Mouse (Mus musculus) erythroblast, embryonic 14.5 days (primary cell): Measurements from ENCODE around the gene Mthfd1l. TPM values are rescaled to one million over a fixed set of nuclear protein-coding genes. Genes with fewer than 3 reads are reported as not detected.

Experiments
- H3K27me3 ChIP-seq: 2 replicates; pipeline ENCODE4 v1.6.1; 2012; ENCODE audit warnings: inconsistent platforms; ENCODE audit not compliant: control insufficient read depth
- H3K36me3 ChIP-seq: 2 replicates; pipeline ENCODE4 v1.6.1; 2012; ENCODE audit warnings: mild to moderate bottlenecking, inconsistent platforms; ENCODE audit not compliant: control insufficient read depth
- H3K4me1 ChIP-seq: 2 replicates; pipeline ENCODE4 v1.6.1; 2012; ENCODE audit warnings: inconsistent platforms; ENCODE audit not compliant: control insufficient read depth
- H3K4me3 ChIP-seq: replicated peaks from 2 replicates; pipeline ENCODE3; 2012; ENCODE audit warnings: moderate library complexity, mild to moderate bottlenecking, inconsistent platforms
- H3K9me3 ChIP-seq: 2 replicates; pipeline ENCODE4 v1.6.1; 2012; ENCODE audit warnings: low read length, inconsistent platforms, mixed read lengths; ENCODE audit not compliant: control insufficient read depth
- GATA1 ChIP-seq: IDR thresholded peaks from 2 replicates; pipeline ENCODE4 v1.6.1; 2012; ENCODE audit warnings: low read length, inconsistent platforms, mixed read lengths
- TAL1 ChIP-seq: IDR thresholded peaks from 3 replicates; pipeline ENCODE4 v1.6.1; 2012; ENCODE audit warnings: low read length, inconsistent platforms, mixed read lengths
- polyA plus RNA-seq: library from polyadenylated mRNA; stranded (reverse); fragments of >175 nt; gene quantifications from 2 replicates; pipeline ENCODE4 v1.2.3, GENCODE M21; 2012

Mthfd1l gene
- polyA plus RNA-seq, 1 experiment = 1.2 TPM

- no peaks in the 10 kb centered on the region for H3K27me3 ChIP-seq
- no peak overlapping the region for H3K4me3 ChIP-seq
- H3K4me1 ChIP-seq = no peaks in the 10 kb centered on the region
- TF ChIP-seq TAL1 (no peak), GATA1 (no peak)
- no peaks in the 10 kb centered on the region for H3K9me3 ChIP-seq
- peaks cover 61% of the 10 kb centered on the region for H3K36me3 ChIP-seq
These were observed 133.0 kb downstream of the Mthfd1l start for GRCm38 (mm10) chr10:4105676-4106528.

- Histone ChIP-seq H3K36me3 (peaks cover 63% of the 10 kb centered on the region), H3K9me3 (no peaks in the 10 kb centered on the region), H3K4me1 (no peaks in the 10 kb centered on the region; the same call in 1 of the 2 replicates), H3K27me3 (no peaks in the 10 kb centered on the region), H3K4me3 (no peak overlapping the region)
- TF ChIP-seq TAL1 (no peak), GATA1 (no peak)
These were observed 134.9 kb downstream of the Mthfd1l start for GRCm38 (mm10) chr10:4107661-4108338.

GRCm38 (mm10) chr10:4108462-4108861 is 135.5 kb downstream of the Mthfd1l start:
- H3K4me1 ChIP-seq = no peaks in the 10 kb centered on the region; the same call in 1 of the 2 replicates
- no peak overlapping the region for H3K4me3 ChIP-seq
- H3K9me3 ChIP-seq = no peaks in the 10 kb centered on the region
- peaks cover 62% of the 10 kb centered on the region for H3K36me3 ChIP-seq
- H3K27me3 ChIP-seq = no peaks in the 10 kb centered on the region
- TF ChIP-seq TAL1 (no peak), GATA1 (no peak)

- no peaks in the 10 kb centered on the region; the same call in 1 of the 2 replicates for H3K4me1 ChIP-seq
- no peaks in the 10 kb centered on the region for H3K27me3 ChIP-seq
- TF ChIP-seq TAL1 (no peak), GATA1 (no peak)
- H3K9me3 ChIP-seq = no peaks in the 10 kb centered on the region
- no peak overlapping the region for H3K4me3 ChIP-seq
- peaks cover 53% of the 10 kb centered on the region for H3K36me3 ChIP-seq
These were observed 138.3 kb downstream of the Mthfd1l start for GRCm38 (mm10) chr10:4111095-4111794.

- H3K4me1 ChIP-seq = no peaks in the 10 kb centered on the region; the same call in 1 of the 2 replicates
- no peak overlapping the region for H3K4me3 ChIP-seq
- H3K36me3 ChIP-seq = peaks cover 50% of the 10 kb centered on the region
- TF ChIP-seq TAL1 = no peak
- no peak for TF ChIP-seq GATA1
- H3K9me3 ChIP-seq = no peaks in the 10 kb centered on the region
- H3K27me3 ChIP-seq = no peaks in the 10 kb centered on the region
These were observed 138.8 kb downstream of the Mthfd1l start for GRCm38 (mm10) chr10:4111795-4112139.

- TF ChIP-seq TAL1 (no peak), GATA1 (no peak)
- Histone ChIP-seq H3K4me1 (no peaks in the 10 kb centered on the region; the same call in 1 of the 2 replicates), H3K27me3 (no peaks in the 10 kb centered on the region), H3K36me3 (peaks cover 47% of the 10 kb centered on the region), H3K9me3 (no peaks in the 10 kb centered on the region), H3K4me3 (no peak overlapping the region)
These were observed 139.9 kb downstream of the Mthfd1l start for GRCm38 (mm10) chr10:4112611-4113327.

- no peaks in the 10 kb centered on the region for H3K9me3 ChIP-seq
- peaks cover 41% of the 10 kb centered on the region for H3K36me3 ChIP-seq
- H3K27me3 ChIP-seq = no peaks in the 10 kb centered on the region
- H3K4me1 ChIP-seq = no peaks in the 10 kb centered on the region; the same call in 1 of the 2 replicates
- no peak for TF ChIP-seq TAL1
- no peak for TF ChIP-seq GATA1
- H3K4me3 ChIP-seq = no peak overlapping the region
These were observed 140.4 kb downstream of the Mthfd1l start for GRCm38 (mm10) chr10:4113328-4113658.

GRCm38 (mm10) chr10:4116653-4117052 is 143.7 kb downstream of the Mthfd1l start:
- H3K27me3 ChIP-seq = no peaks in the 10 kb centered on the region
- no peaks in the 10 kb centered on the region for H3K9me3 ChIP-seq
- peaks cover 46% of the 10 kb centered on the region for H3K36me3 ChIP-seq
- no peak for TF ChIP-seq GATA1
- TF ChIP-seq TAL1 = no peak
- no peaks in the 10 kb centered on the region; the same call in 1 of the 2 replicates for H3K4me1 ChIP-seq
- no peak overlapping the region for H3K4me3 ChIP-seq

GRCm38 (mm10) chr10:4117091-4117490 is 144.2 kb downstream of the Mthfd1l start:
- Histone ChIP-seq H3K36me3 (peaks cover 43% of the 10 kb centered on the region), H3K4me1 (no peaks in the 10 kb centered on the region), H3K4me3 (no peak overlapping the region), H3K27me3 (no peaks in the 10 kb centered on the region), H3K9me3 (no peaks in the 10 kb centered on the region)
- TF ChIP-seq GATA1 (no peak), TAL1 (no peak)
